Comparison of ENCODE assay signal across 8 mouse cellular contexts in genomic region chr3:32396794-32397460, GRCm38 (mm10). TPM values are rescaled to one million over a fixed set of nuclear protein-coding genes. Genes with fewer than 3 reads are reported as not detected.
A peak's percentile ranks its signal among the peaks of the same experiment; 100 is the strongest.
DNase-seq lines count a peak whose midpoint lies in the region; ATAC-seq and TF ChIP-seq lines count a peak whose summit lies in the region.

No protein-coding gene starts in this region.

- DNase-seq in 3134 (ENCODE audit: extremely low read depth, insufficient read length, low spot score), result peak; percentile 98
- peak; percentile 97 to 98 for DNase-seq in adrenal gland, postnatal 36 days
- peak; percentile 98 to 99 for DNase-seq in heart, adult 18-20 months
- DNase-seq in kidney, adult 2 months, result peak; percentile 99
- DNase-seq in spleen, adult 2 months (ENCODE audit: low read depth in 1 of 2, low spot score in 2 of 2), result peak; percentile 94 to 97

- peak overlapping the region; percentile 97 for H3K27ac ChIP-seq in embryonic facial prominence, embryonic 13.5 days
- peak overlapping the region; percentile 87 for H3K27ac ChIP-seq in kidney, adult 2 months (ENCODE audit: insufficient read depth, low read depth, low read length)
- peak overlapping the region; percentile 98 for H3K27ac ChIP-seq in limb, embryonic 12.5 days
- peak overlapping the region; percentile 95 for H3K27ac ChIP-seq in midbrain, embryonic 15.5 days
- peak overlapping the region; percentile 96 for H3K27ac ChIP-seq in spleen, adult 2 months (ENCODE audit: insufficient read depth, low read length)

- peaks cover 21% of the 10 kb centered on the region for H3K4me1 ChIP-seq in embryonic facial prominence, embryonic 13.5 days
- H3K4me1 ChIP-seq in kidney, adult 2 months (ENCODE audit: control insufficient read depth, insufficient read depth, low read length), result peaks cover 36% of the 10 kb centered on the region
- H3K4me1 ChIP-seq in limb, embryonic 12.5 days (replicated peaks), result peaks cover 29% of the 10 kb centered on the region
- peaks cover 30% of the 10 kb centered on the region for H3K4me1 ChIP-seq in midbrain, embryonic 15.5 days
- H3K4me1 ChIP-seq in spleen, adult 2 months (ENCODE audit: control insufficient read depth, insufficient read depth, insufficient read length), result peaks cover 14% of the 10 kb centered on the region; the same call in 1 of the 2 replicates

- ATAC-seq in embryonic facial prominence, embryonic 13.5 days (ENCODE audit: insufficient number of reproducible peaks, insufficient read depth, low FRiP score, low TSS enrichment, low read depth), result peak; percentile 99
- peak; percentile 97 for ATAC-seq in limb, embryonic 12.5 days (ENCODE audit: insufficient number of reproducible peaks, insufficient read depth, low FRiP score, low TSS enrichment, low read depth)
- ATAC-seq in midbrain, embryonic 15.5 days (replicated peaks), result peak; percentile 99

- TF ChIP-seq POLR2A in kidney, adult 2 months (IDR thresholded peaks at IDR 0.05; ENCODE audit: low read depth, low read length), result peak; percentile 94
- peak; percentile 97 for TF ChIP-seq POLR2A in spleen, adult 2 months (IDR thresholded peaks at IDR 0.05; ENCODE audit: low read depth, low read length)

- H3K9ac ChIP-seq in embryonic facial prominence, embryonic 13.5 days, result peak overlapping the region; percentile 96
- H3K9ac ChIP-seq in limb, embryonic 12.5 days (replicated peaks), result peak overlapping the region; percentile 95
- H3K9ac ChIP-seq in midbrain, embryonic 15.5 days, result peak overlapping the region; percentile 92

- peak overlapping the region; percentile 69 for H3K4me2 ChIP-seq in embryonic facial prominence, embryonic 13.5 days
- H3K4me2 ChIP-seq in limb, embryonic 12.5 days, result peak overlapping the region; percentile 72
- peak overlapping the region; percentile 67 for H3K4me2 ChIP-seq in midbrain, embryonic 15.5 days

- 0 out of 2 replicates have a peak, but pooled peaks have one; percentile 15 for TF ChIP-seq CTCF in kidney, adult 2 months (conservative IDR thresholded peaks at IDR 0.05; ENCODE audit: insufficient read depth, insufficient read length, low read depth, low read length)
- TF ChIP-seq CTCF in spleen, adult 2 months (IDR thresholded peaks at IDR 0.05; ENCODE audit: extremely low read depth, insufficient read depth, insufficient read length, insufficient replicate concordance), result 0 out of 2 replicates have a peak, but pooled peaks have one; percentile 15

- H3K9me3 ChIP-seq in embryonic facial prominence, embryonic 13.5 days, result no peaks in the 10 kb centered on the region
- H3K9me3 ChIP-seq in limb, embryonic 12.5 days, result no peaks in the 10 kb centered on the region
- no peaks in the 10 kb centered on the region for H3K9me3 ChIP-seq in midbrain, embryonic 15.5 days

- no peaks in the 10 kb centered on the region for H3K36me3 ChIP-seq in embryonic facial prominence, embryonic 13.5 days
- no peaks in the 10 kb centered on the region for H3K36me3 ChIP-seq in kidney, adult 2 months (ENCODE audit: control insufficient read depth, insufficient read depth, low read length)
- H3K36me3 ChIP-seq in limb, embryonic 12.5 days, result no peaks in the 10 kb centered on the region
- no peaks in the 10 kb centered on the region for H3K36me3 ChIP-seq in midbrain, embryonic 15.5 days (replicated peaks)
- H3K36me3 ChIP-seq in spleen, adult 2 months (ENCODE audit: control insufficient read depth, insufficient read depth, low read length), result no peaks in the 10 kb centered on the region

- under 1% methylated on average over 64 of the region's 77 CpGs for WGBS in embryonic facial prominence, embryonic 13.5 days
- WGBS in kidney, adult 2 months, result 5% methylated on average over 63 of the region's 77 CpGs
- under 1% methylated on average over 50 of the region's 77 CpGs for WGBS in limb, embryonic 12.5 days
- WGBS in midbrain, embryonic 15.5 days, result under 1% methylated on average over 60 of the region's 77 CpGs
- WGBS in spleen, adult 2 months, result 1% methylated on average over 64 of the region's 77 CpGs

- peak overlapping the region; percentile 93 for H3K4me3 ChIP-seq in embryonic facial prominence, embryonic 13.5 days
- peak overlapping the region; percentile 100 for H3K4me3 ChIP-seq in kidney, adult 2 months (ENCODE audit: insufficient read depth, low read depth, low read length)
- H3K4me3 ChIP-seq in limb, embryonic 12.5 days (replicated peaks), result peak overlapping the region; percentile 81
- H3K4me3 ChIP-seq in midbrain, embryonic 15.5 days, result peak overlapping the region; percentile 76
- peak overlapping the region; percentile 88 for H3K4me3 ChIP-seq in spleen, adult 2 months (ENCODE audit: extremely low read depth, insufficient read depth, insufficient read length)

- H3K27me3 ChIP-seq in embryonic facial prominence, embryonic 13.5 days, result no peaks in the 10 kb centered on the region
- H3K27me3 ChIP-seq in kidney, adult 2 months (replicated peaks; ENCODE audit: control insufficient read depth, insufficient read depth, low read length), result no peaks in the 10 kb centered on the region
- H3K27me3 ChIP-seq in limb, embryonic 12.5 days, result no peaks in the 10 kb centered on the region
- no peaks in the 10 kb centered on the region for H3K27me3 ChIP-seq in midbrain, embryonic 15.5 days (replicated peaks)
- H3K27me3 ChIP-seq in spleen, adult 2 months (ENCODE audit: control insufficient read depth, insufficient read depth, low read length), result no peaks in the 10 kb centered on the region

RNA-seq across cellular contexts. Expression of gene Pik3ca, which starts 0.5 kb away (rescaled TPM):
- 10 to 100 TPM; 52.4 to 62.6 TPM for total RNA-seq in adrenal gland, postnatal 36 days (2021)
- 12.8 and 13.9 TPM in 2 replicates for polyA plus RNA-seq in embryonic facial prominence, embryonic 13.5 days (2015; fragmentation: Nextera tagmentation; extraction: Ambion mirVana)
- total RNA-seq in heart, adult 18-20 months (2021), result 10 to 100 TPM; 38.0 to 40.7 TPM
- polyA plus RNA-seq in kidney, adult 2 months (2012; rRNA removed), result 7.9 and 10.2 TPM in 2 replicates
- polyA plus RNA-seq in limb, embryonic 12.5 days (2016; fragmentation: Nextera tagmentation; extraction: Ambion mirVana), result 11.4 and 12.0 TPM in 2 replicates
- 12.8 and 13.6 TPM in 2 replicates for polyA plus RNA-seq in midbrain, embryonic 15.5 days (2015; fragmentation: Nextera tagmentation; extraction: Ambion mirVana)
- 3.6 and 3.7 TPM in 2 replicates for polyA plus RNA-seq in spleen, adult 2 months (2012; rRNA removed)

RNA-seq across cellular contexts. Expression of gene Zmat3, which starts 31.1 kb away (rescaled TPM):
- 10 to 100 TPM; 19.1 to 22.3 TPM for total RNA-seq in adrenal gland, postnatal 36 days (2021)
- 5.1 and 6.0 TPM in 2 replicates for polyA plus RNA-seq in embryonic facial prominence, embryonic 13.5 days (2015; fragmentation: Nextera tagmentation; extraction: Ambion mirVana)
- total RNA-seq in heart, adult 18-20 months (2021), result 1 to 10 TPM; 7.1 to 7.5 TPM
- 9.5 and 9.9 TPM in 2 replicates for polyA plus RNA-seq in kidney, adult 2 months (2012; rRNA removed)
- 5.4 and 5.9 TPM in 2 replicates for polyA plus RNA-seq in limb, embryonic 12.5 days (2016; fragmentation: Nextera tagmentation; extraction: Ambion mirVana)
- 7.0 and 8.0 TPM in 2 replicates for polyA plus RNA-seq in midbrain, embryonic 15.5 days (2015; fragmentation: Nextera tagmentation; extraction: Ambion mirVana)
- polyA plus RNA-seq in spleen, adult 2 months (2012; rRNA removed), result 3.7 and 4.9 TPM in 2 replicates

Comparison
In these comparisons a context has a peak if more than half of its experiments do, and no peak if none do; other contexts are left out.
1. Peak in every context shown above with its lines: DNase-seq, ATAC-seq, H3K4me3 ChIP-seq and H3K27ac ChIP-seq.